Mouse (Mus musculus) ovary, postnatal 10 days (tissue): ENCODE measurements around the gene Psmd3.
"Not testable (repeated sequence)": the region's sequence is repeated elsewhere in the genome, so short reads cannot be mapped to it uniquely, and the experiment has no call there.

Experiments
- DNase-seq: peaks from one replicate; pipeline ENCODE4 v3.0.0; 2022; ENCODE audit warnings: low spot score

Psmd3 gene

GRCm38 (mm10) chr11:98717904-98718303, 35.5 kb downstream of the Psmd3 start:
- no peak for DNase-seq

- no peak for DNase-seq
Observed at GRCm38 (mm10) chr11:98720756-98721155, 38.4 kb downstream of the Psmd3 start.

- no peak for DNase-seq
Observed at GRCm38 (mm10) chr11:98721458-98722226, 39.3 kb downstream of the Psmd3 start.

GRCm38 (mm10) chr11:98723098-98723497, 40.7 kb downstream of the Psmd3 start:
- DNase-seq, result no peak

- DNase-seq, result no peak
Observed at GRCm38 (mm10) chr11:98725926-98726506, 43.7 kb downstream of the Psmd3 start.

GRCm38 (mm10) chr11:98729119-98729588, 46.8 kb downstream of the Psmd3 start, which contains the start of gene Med24:
Gene Med24 (minus strand): TSS chr11:98729435.
- no peak for DNase-seq

- DNase-seq, result no peak
Observed at GRCm38 (mm10) chr11:98730727-98731126, 48.4 kb downstream of the Psmd3 start.

GRCm38 (mm10) chr11:98731134-98731533, 48.8 kb downstream of the Psmd3 start:
- no peak for DNase-seq

GRCm38 (mm10) chr11:98734020-98734419, 51.7 kb downstream of the Psmd3 start:
- no peak for DNase-seq

- DNase-seq, result no peak
Observed at GRCm38 (mm10) chr11:98735111-98735510, 52.8 kb downstream of the Psmd3 start.

- no peak for DNase-seq
Observed at GRCm38 (mm10) chr11:98736176-98736575, 53.8 kb downstream of the Psmd3 start.

- not testable (repeated sequence) for DNase-seq
Observed at GRCm38 (mm10) chr11:98737220-98737619, 54.9 kb downstream of the Psmd3 start.

GRCm38 (mm10) chr11:98738428-98738911, 56.1 kb downstream of the Psmd3 start:
- no peak for DNase-seq

GRCm38 (mm10) chr11:98738925-98739324, 56.6 kb downstream of the Psmd3 start:
- no peak for DNase-seq

- no peak for DNase-seq
Observed at GRCm38 (mm10) chr11:98740026-98740392, 57.7 kb downstream of the Psmd3 start.

GRCm38 (mm10) chr11:98740393-98741050, 58.2 kb downstream of the Psmd3 start, which contains the start of gene Thra:
Gene Thra (plus strand): TSS chr11:98740638.
- DNase-seq, result no peak

GRCm38 (mm10) chr11:98741051-98741620, 58.8 kb downstream of the Psmd3 start:
- DNase-seq, result no peak

- no peak for DNase-seq
Observed at GRCm38 (mm10) chr11:98741622-98742396, 59.5 kb downstream of the Psmd3 start.

- no peak for DNase-seq
Observed at GRCm38 (mm10) chr11:98742397-98743291, 60.3 kb downstream of the Psmd3 start.

GRCm38 (mm10) chr11:98743655-98744345, 61.4 kb downstream of the Psmd3 start:
- DNase-seq, result no peak
